Mouse (Mus musculus): ENCODE measurements at regions not wholly inside any gene's neighbourhood (a gene's known extent, or its start where the extent isn't known, plus 50 kb on each side); places are given as distances from the start of the nearest gene placed in this dataset.

GRCm38 (mm10) chr9:52965631-52966030, 282.2 kb downstream of the Ddx10 start:
- H3K4me1 ChIP-seq (ENCODE audit: control insufficient read depth, insufficient read depth, low read length): no peaks in the 10 kb centered on the region
- no peaks in the 10 kb centered on the region for H3K9me3 ChIP-seq (replicated peaks; ENCODE audit: control insufficient read depth, low read length)
- no peak overlapping the region for H3K27ac ChIP-seq (replicated peaks; ENCODE audit: low read depth, low read length)
- no peaks in the 10 kb centered on the region for H3K27me3 ChIP-seq (ENCODE audit: control insufficient read depth, insufficient read depth, low read length)
- 90% methylated on average over 4 of the region's 4 CpGs for WGBS
- ATAC-seq (replicated peaks; ENCODE audit: insufficient number of reproducible peaks, low FRiP score, low TSS enrichment, low read depth) (no peak), DNase-seq (ENCODE audit: low spot score) (no peak)
- H3K4me2 ChIP-seq (ENCODE audit: low read depth, low read length): no peak overlapping the region
- H3K9ac ChIP-seq (replicated peaks; ENCODE audit: low read length): no peak overlapping the region
- H3K36me3 ChIP-seq (replicated peaks; ENCODE audit: control insufficient read depth, insufficient read depth, low read depth, low read length): no peaks in the 10 kb centered on the region
- no peak overlapping the region for H3K4me3 ChIP-seq (ENCODE audit: low read depth, low read length)

GRCm38 (mm10) chr9:52959668-52960067, 280.1 kb upstream of the AI593442 start:
- no peaks in the 10 kb centered on the region for H3K36me3 ChIP-seq (replicated peaks; ENCODE audit: control insufficient read depth, insufficient read depth, low read depth, low read length)
- no peak for ATAC-seq (replicated peaks; ENCODE audit: insufficient number of reproducible peaks, low FRiP score, low TSS enrichment, low read depth)
- H3K9me3 ChIP-seq (replicated peaks; ENCODE audit: control insufficient read depth, low read length): no peaks in the 10 kb centered on the region
- H3K27ac ChIP-seq (replicated peaks; ENCODE audit: low read depth, low read length): no peak overlapping the region
- DNase-seq (ENCODE audit: low spot score): no peak
- no peak overlapping the region for H3K9ac ChIP-seq (replicated peaks; ENCODE audit: low read length)
- H3K27me3 ChIP-seq (ENCODE audit: control insufficient read depth, insufficient read depth, low read length): no peaks in the 10 kb centered on the region
- H3K4me1 ChIP-seq (ENCODE audit: control insufficient read depth, insufficient read depth, low read length): no peaks in the 10 kb centered on the region
- WGBS: 90% methylated on average over 6 of the region's 6 CpGs
- no peak overlapping the region for H3K4me2 ChIP-seq (ENCODE audit: low read depth, low read length)
- no peak overlapping the region for H3K4me3 ChIP-seq (ENCODE audit: low read depth, low read length)

- no peak for ATAC-seq (replicated peaks; ENCODE audit: insufficient number of reproducible peaks, low FRiP score, low TSS enrichment, low read depth)
- no peak overlapping the region for H3K27ac ChIP-seq (replicated peaks; ENCODE audit: low read depth, low read length)
- no peaks in the 10 kb centered on the region for H3K27me3 ChIP-seq (ENCODE audit: control insufficient read depth, insufficient read depth, low read length)
- no peak overlapping the region for H3K4me3 ChIP-seq (ENCODE audit: low read depth, low read length)
- no peak overlapping the region for H3K4me2 ChIP-seq (ENCODE audit: low read depth, low read length)
- H3K4me1 ChIP-seq (ENCODE audit: control insufficient read depth, insufficient read depth, low read length): no peaks in the 10 kb centered on the region
- H3K9me3 ChIP-seq (replicated peaks; ENCODE audit: control insufficient read depth, low read length): no peaks in the 10 kb centered on the region
- H3K9ac ChIP-seq (replicated peaks; ENCODE audit: low read length): no peak overlapping the region
- no peaks in the 10 kb centered on the region for H3K36me3 ChIP-seq (replicated peaks; ENCODE audit: control insufficient read depth, insufficient read depth, low read depth, low read length)
- WGBS: 92% methylated on average over 1 of the region's 1 CpGs
- DNase-seq (ENCODE audit: low spot score): no peak
Measured at GRCm38 (mm10) chr9:52957245-52957644, 277.7 kb upstream of the AI593442 start.

GRCm38 (mm10) chr9:52944081-52944480, 264.5 kb upstream of the AI593442 start:
- DNase-seq (ENCODE audit: low spot score): no peak
- Histone ChIP-seq H3K4me1 (ENCODE audit: control insufficient read depth, insufficient read depth, low read length) (no peaks in the 10 kb centered on the region), H3K9ac (replicated peaks; ENCODE audit: low read length) (no peak overlapping the region), H3K9me3 (replicated peaks; ENCODE audit: control insufficient read depth, low read length) (no peaks in the 10 kb centered on the region), H3K27me3 (ENCODE audit: control insufficient read depth, insufficient read depth, low read length) (no peaks in the 10 kb centered on the region), H3K27ac (replicated peaks; ENCODE audit: low read depth, low read length) (no peak overlapping the region), H3K36me3 (replicated peaks; ENCODE audit: control insufficient read depth, insufficient read depth, low read depth, low read length) (no peaks in the 10 kb centered on the region), H3K4me3 (ENCODE audit: low read depth, low read length) (no peak overlapping the region), H3K4me2 (ENCODE audit: low read depth, low read length) (no peak overlapping the region)
- WGBS: 68% methylated on average over 5 of the region's 5 CpGs
- no peak for ATAC-seq (replicated peaks; ENCODE audit: insufficient number of reproducible peaks, low FRiP score, low TSS enrichment, low read depth)

- no peak overlapping the region for H3K4me2 ChIP-seq (ENCODE audit: low read depth, low read length)
- ATAC-seq (replicated peaks; ENCODE audit: insufficient number of reproducible peaks, low FRiP score, low TSS enrichment, low read depth) (no peak), DNase-seq (ENCODE audit: low spot score) (no peak)
- H3K27me3 ChIP-seq (ENCODE audit: control insufficient read depth, insufficient read depth, low read length): no peaks in the 10 kb centered on the region
- no peak overlapping the region for H3K9ac ChIP-seq (replicated peaks; ENCODE audit: low read length)
- no peaks in the 10 kb centered on the region for H3K9me3 ChIP-seq (replicated peaks; ENCODE audit: control insufficient read depth, low read length)
- no peaks in the 10 kb centered on the region for H3K4me1 ChIP-seq (ENCODE audit: control insufficient read depth, insufficient read depth, low read length)
- WGBS: 36% methylated on average over 3 of the region's 3 CpGs
- no peak overlapping the region for H3K4me3 ChIP-seq (ENCODE audit: low read depth, low read length)
- H3K27ac ChIP-seq (replicated peaks; ENCODE audit: low read depth, low read length): no peak overlapping the region
- H3K36me3 ChIP-seq (replicated peaks; ENCODE audit: control insufficient read depth, insufficient read depth, low read depth, low read length): no peaks in the 10 kb centered on the region
Measured at GRCm38 (mm10) chr9:52941637-52941983, 262.0 kb upstream of the AI593442 start.

- no peak overlapping the region for H3K27ac ChIP-seq (replicated peaks; ENCODE audit: low read depth, low read length)
- H3K4me3 ChIP-seq (ENCODE audit: low read depth, low read length): no peak overlapping the region
- no peak overlapping the region for H3K4me2 ChIP-seq (ENCODE audit: low read depth, low read length)
- ATAC-seq (replicated peaks; ENCODE audit: insufficient number of reproducible peaks, low FRiP score, low TSS enrichment, low read depth) (peak; percentile 67), DNase-seq (ENCODE audit: low spot score) (peak; percentile 19)
- H3K9me3 ChIP-seq (replicated peaks; ENCODE audit: control insufficient read depth, low read length): no peaks in the 10 kb centered on the region
- no peaks in the 10 kb centered on the region for H3K4me1 ChIP-seq (ENCODE audit: control insufficient read depth, insufficient read depth, low read length)
- 41% methylated on average over 11 of the region's 11 CpGs for WGBS
- no peak overlapping the region for H3K9ac ChIP-seq (replicated peaks; ENCODE audit: low read length)
- no peaks in the 10 kb centered on the region for H3K27me3 ChIP-seq (ENCODE audit: control insufficient read depth, insufficient read depth, low read length)
- no peaks in the 10 kb centered on the region for H3K36me3 ChIP-seq (replicated peaks; ENCODE audit: control insufficient read depth, insufficient read depth, low read depth, low read length)
Measured at GRCm38 (mm10) chr9:52940964-52941636, 261.5 kb upstream of the AI593442 start.

- no peaks in the 10 kb centered on the region for H3K36me3 ChIP-seq (replicated peaks; ENCODE audit: control insufficient read depth, insufficient read depth, low read depth, low read length)
- ATAC-seq (replicated peaks; ENCODE audit: insufficient number of reproducible peaks, low FRiP score, low TSS enrichment, low read depth): no peak
- DNase-seq (ENCODE audit: low spot score): peak; percentile 11
- no peaks in the 10 kb centered on the region for H3K27me3 ChIP-seq (ENCODE audit: control insufficient read depth, insufficient read depth, low read length)
- H3K9ac ChIP-seq (replicated peaks; ENCODE audit: low read length): no peak overlapping the region
- H3K4me1 ChIP-seq (ENCODE audit: control insufficient read depth, insufficient read depth, low read length): no peaks in the 10 kb centered on the region
- no peak overlapping the region for H3K27ac ChIP-seq (replicated peaks; ENCODE audit: low read depth, low read length)
- H3K4me2 ChIP-seq (ENCODE audit: low read depth, low read length): no peak overlapping the region
- 45% methylated on average over 6 of the region's 6 CpGs for WGBS
- no peak overlapping the region for H3K4me3 ChIP-seq (ENCODE audit: low read depth, low read length)
- no peaks in the 10 kb centered on the region for H3K9me3 ChIP-seq (replicated peaks; ENCODE audit: control insufficient read depth, low read length)
Measured at GRCm38 (mm10) chr9:52935082-52935481, 255.5 kb upstream of the AI593442 start.

GRCm38 (mm10) chr9:52917516-52917915, 237.9 kb upstream of the AI593442 start:
- no peak overlapping the region for H3K27ac ChIP-seq (replicated peaks; ENCODE audit: low read depth, low read length)
- H3K4me3 ChIP-seq (ENCODE audit: low read depth, low read length): no peak overlapping the region
- H3K4me2 ChIP-seq (ENCODE audit: low read depth, low read length): no peak overlapping the region
- H3K36me3 ChIP-seq (replicated peaks; ENCODE audit: control insufficient read depth, insufficient read depth, low read depth, low read length): no peaks in the 10 kb centered on the region
- no peaks in the 10 kb centered on the region for H3K9me3 ChIP-seq (replicated peaks; ENCODE audit: control insufficient read depth, low read length)
- 87% methylated on average over 4 of the region's 4 CpGs for WGBS
- ATAC-seq (replicated peaks; ENCODE audit: insufficient number of reproducible peaks, low FRiP score, low TSS enrichment, low read depth): no peak
- no peaks in the 10 kb centered on the region for H3K27me3 ChIP-seq (ENCODE audit: control insufficient read depth, insufficient read depth, low read length)
- DNase-seq (ENCODE audit: low spot score): no peak
- no peak overlapping the region for H3K9ac ChIP-seq (replicated peaks; ENCODE audit: low read length)
- no peaks in the 10 kb centered on the region for H3K4me1 ChIP-seq (ENCODE audit: control insufficient read depth, insufficient read depth, low read length)

Data from embryonic facial prominence, embryonic 11.5 days (tissue).